Mouse (Mus musculus) brown adipose tissue, adult 24 weeks (tissue): ENCODE results near the gene Map2k4. TPM values are rescaled to one million over a fixed set of nuclear protein-coding genes. Genes with fewer than 3 reads are reported as not detected.

Experiments used
- polyA plus RNA-seq: library from polyadenylated mRNA; stranded (reverse); fragments of >200 nt; gene quantifications from 2 replicates; pipeline ENCODE4 v1.2.4, GENCODE M21; 2012; ENCODE audit not compliant: missing spikeins, insufficient read depth, insufficient read length

The Map2k4 gene
- polyA plus RNA-seq, 1 experiment: 21.7 TPM

Other genes with a start within 250 kb of the Map2k4 start
- 2.7 and 2.9 TPM in 2 replicates for gene Zkscan6, start 18.9 kb upstream of the Map2k4 start, polyA plus RNA-seq